Mouse (Mus musculus) cerebellum, postnatal 25 days (tissue): ENCODE results near the gene Rnf167.

Experiments
- DNase-seq, 2 experiments: peaks; one replicate each; pipeline ENCODE4 v3.0.0; 2021; ENCODE audit warnings: mixed read lengths in 2 of 2

Gene Rnf167

GRCm38 (mm10) chr11:70678576-70678975, 31.5 kb downstream of the Rnf167 start:
- no peak for DNase-seq

GRCm38 (mm10) chr11:70679361-70679760, 32.3 kb downstream of the Rnf167 start:
- no peak for DNase-seq

GRCm38 (mm10) chr11:70679894-70680293, 32.9 kb downstream of the Rnf167 start:
- DNase-seq = no peak

- no peak for DNase-seq
These were observed 34.1 kb downstream of the Rnf167 start for GRCm38 (mm10) chr11:70681170-70681569.

- DNase-seq = peak in 1 of 2 experiments; percentile 44
These were observed 35.0 kb downstream of the Rnf167 start for GRCm38 (mm10) chr11:70681897-70682581.

- no peak for DNase-seq
These were observed 36.6 kb downstream of the Rnf167 start for GRCm38 (mm10) chr11:70683640-70684039.

GRCm38 (mm10) chr11:70686901-70687566, 40.0 kb downstream of the Rnf167 start:
- peak; percentile 73 to 78 for DNase-seq

GRCm38 (mm10) chr11:70687601-70688199, 40.7 kb downstream of the Rnf167 start, which contains the start of gene Camta2:
Camta2 (minus strand) TSS chr11:70688105.
- peak; percentile 93 to 95 for DNase-seq

GRCm38 (mm10) chr11:70688372-70688771, 41.3 kb downstream of the Rnf167 start:
- DNase-seq = no peak

- peak in 1 of 2 experiments; percentile 4 for DNase-seq
These were observed 42.5 kb downstream of the Rnf167 start for GRCm38 (mm10) chr11:70689578-70689977.

GRCm38 (mm10) chr11:70693504-70693903, 46.5 kb downstream of the Rnf167 start:
- DNase-seq = no peak

- DNase-seq = no peak
These were observed 50.3 kb downstream of the Rnf167 start for GRCm38 (mm10) chr11:70697376-70697775.

GRCm38 (mm10) chr11:70699051-70699450, 52.0 kb downstream of the Rnf167 start:
- DNase-seq = no peak

- DNase-seq = peak; percentile 98
These were observed 52.9 kb downstream of the Rnf167 start, which contains the start of the genes Inca1 and Kif1c for GRCm38 (mm10) chr11:70699722-70700556. Inca1 (minus strand) TSS chr11:70700155. Kif1c (plus strand) TSS chr11:70700548.

GRCm38 (mm10) chr11:70700613-70701012, 53.6 kb downstream of the Rnf167 start:
- peak; percentile 74 to 75 for DNase-seq
